ENCODE assay signal across 15 mouse cellular contexts in the genomic region with DNA sequence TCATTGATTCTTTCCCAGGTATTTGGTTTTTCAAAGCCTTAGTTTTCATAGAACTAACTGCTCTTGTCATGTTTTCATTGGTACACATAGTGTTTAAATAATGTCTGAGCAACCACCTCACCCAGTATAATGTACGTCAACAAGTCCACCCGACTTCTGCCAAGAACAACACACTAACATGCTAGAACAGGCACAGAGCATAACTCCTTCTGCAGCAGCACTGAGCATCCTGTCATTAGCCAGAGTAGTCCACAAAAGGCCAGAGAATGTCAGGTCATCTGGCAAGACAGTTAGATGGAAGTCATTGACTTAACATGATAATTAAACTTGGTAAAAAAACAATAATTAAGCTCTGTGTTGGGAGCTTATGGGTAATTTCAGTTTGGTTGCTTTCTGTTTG.
"Had no signal": no experiment of that assay in that cellular context is flagged by ENCODE, and none has a peak within 500 bp of the region (broad histone marks: within the 10 kb centered on the region; RNA-seq: fewer than 3 reads in every experiment).

No protein-coding gene starts in this region.

- H3K4me3 ChIP-seq: limb, embryonic 12.5 days; limb, embryonic 15.5 days; liver, embryonic 15.5 days; stomach, embryonic 15.5 days had no signal

- H3K27me3 ChIP-seq: limb, embryonic 12.5 days; limb, embryonic 15.5 days; liver, embryonic 15.5 days; stomach, embryonic 15.5 days had no signal

- H3K4me1 ChIP-seq: limb, embryonic 12.5 days; limb, embryonic 15.5 days; liver, embryonic 15.5 days; stomach, embryonic 15.5 days had no signal

- DNase-seq: kidney, adult 9 months; kidney, postnatal 10 days; kidney, postnatal 4 days; left cerebral cortex, postnatal 4 days; lung, adult 2 months; lung, postnatal 14 days; lung, postnatal 4 days; midbrain, embryonic 14.5 days; thymus, postnatal 25 days had no signal

- H3K27ac ChIP-seq: limb, embryonic 12.5 days; limb, embryonic 15.5 days; liver, embryonic 15.5 days; stomach, embryonic 15.5 days had no signal

- H3K9me3 ChIP-seq: limb, embryonic 12.5 days; limb, embryonic 15.5 days; liver, embryonic 15.5 days; stomach, embryonic 15.5 days had no signal

- H3K36me3 ChIP-seq: limb, embryonic 12.5 days; limb, embryonic 15.5 days; liver, embryonic 15.5 days; stomach, embryonic 15.5 days had no signal

- H3K4me2 ChIP-seq: limb, embryonic 12.5 days; limb, embryonic 15.5 days; liver, embryonic 11.5 days; liver, embryonic 15.5 days; midbrain, embryonic 11.5 days; stomach, embryonic 15.5 days had no signal

- H3K9ac ChIP-seq: limb, embryonic 12.5 days; limb, embryonic 15.5 days; liver, embryonic 15.5 days; stomach, embryonic 15.5 days had no signal
